Mouse (Mus musculus) induced T-regulatory cell, adult 2 months (primary cell): ENCODE measurements around the gene Zfp934.
A peak's percentile ranks its signal among the peaks of the same experiment; 100 is the strongest.
"Not testable (repeated sequence)": the region's sequence is repeated elsewhere in the genome, so short reads cannot be mapped to it uniquely, and the experiment has no call there.

ENCODE experiments used
- DNase-seq: peaks from one replicate; pipeline ENCODE4 v3.0.0-alpha.2; 2012; ENCODE audit warnings: low read depth

Gene Zfp934

GRCm38 (mm10) chr13:62571099-62571498 is at the start of gene Zfp934:
TSS of gene Zfp934 (minus strand) at chr13:62571199.
- not testable (repeated sequence) for DNase-seq

- DNase-seq, result not testable (repeated sequence)
Observed at GRCm38 (mm10) chr13:62617449-62617848, 46.5 kb upstream of the Zfp934 start.

GRCm38 (mm10) chr13:62561696-62562095 is 9.3 kb downstream of the Zfp934 start:
- DNase-seq, result not testable (repeated sequence)

GRCm38 (mm10) chr13:62558189-62559110 is 12.5 kb downstream of the Zfp934 start, which contains the start of gene Zfp935:
TSS of gene Zfp935 (minus strand) at chr13:62558511.
- DNase-seq, result peak; percentile 58

- not testable (repeated sequence) for DNase-seq
Observed at GRCm38 (mm10) chr13:62530129-62530528, 40.9 kb downstream of the Zfp934 start.

GRCm38 (mm10) chr13:62510641-62511420 is 60.2 kb downstream of the Zfp934 start:
- DNase-seq, result not testable (repeated sequence)

- peak; percentile 3 for DNase-seq
Observed at GRCm38 (mm10) chr13:62472661-62473060, 98.3 kb downstream of the Zfp934 start.

GRCm38 (mm10) chr13:62469947-62470346 is 101.1 kb downstream of the Zfp934 start:
- peak; percentile 84 for DNase-seq

- DNase-seq, result peak; percentile 95
Observed at GRCm38 (mm10) chr13:62466424-62467334, 104.3 kb downstream of the Zfp934 start, which contains the start of gene Gm49359. TSS of gene Gm49359 (minus strand) at chr13:62466832.
